In genomic region chr10:40889146-40889545, GRCm38 (mm10) we compare ENCODE assay signal across 27 mouse cellular contexts. TPM values are rescaled to one million over a fixed set of nuclear protein-coding genes. Genes with fewer than 3 reads are reported as not detected.
"Had no signal": no experiment of that assay in that cellular context is flagged by ENCODE, and none has a peak within 500 bp of the region (broad histone marks: within the 10 kb centered on the region; RNA-seq: fewer than 3 reads in every experiment).

No protein-coding gene starts in this region.

- H3K9ac ChIP-seq: heart, embryonic 13.5 days; heart, embryonic 15.5 days; hindbrain, embryonic 13.5 days; hindbrain, embryonic 15.5 days; kidney, embryonic 15.5 days; limb, embryonic 12.5 days; liver, embryonic 13.5 days had no signal

- H3K4me3 ChIP-seq: heart, adult 2 months; heart, embryonic 13.5 days; heart, embryonic 15.5 days; hindbrain, embryonic 13.5 days; hindbrain, embryonic 15.5 days; kidney, embryonic 15.5 days; limb, embryonic 10.5 days; limb, embryonic 12.5 days; liver, embryonic 13.5 days had no signal

- H3K4me1 ChIP-seq: heart, embryonic 15.5 days; kidney, embryonic 15.5 days had no signal

- H3K36me3 ChIP-seq: heart, embryonic 13.5 days; heart, embryonic 15.5 days; hindbrain, embryonic 13.5 days; hindbrain, embryonic 15.5 days; kidney, embryonic 15.5 days; limb, embryonic 10.5 days; limb, embryonic 12.5 days; liver, embryonic 13.5 days had no signal

- H3K27me3 ChIP-seq: heart, embryonic 13.5 days; heart, embryonic 15.5 days; hindbrain, embryonic 13.5 days; hindbrain, embryonic 15.5 days; kidney, embryonic 15.5 days; limb, embryonic 12.5 days had no signal

- DNase-seq: gastrocnemius, postnatal 14 days; gastrocnemius, postnatal 36 days; heart, adult 11 months; heart, adult 2 months; heart, postnatal 14 days; heart, postnatal 36 days; kidney, adult 11 months; kidney, adult 2 months; kidney, adult 9 months; kidney, postnatal 10 days; kidney, postnatal 25 days; kidney, postnatal 4 days; layer of hippocampus, adult 9-11 months; liver; liver, embryonic 13.5 days had no signal

- ATAC-seq: hindbrain, postnatal 0 days; intestine, embryonic 16.5 days had no signal

- H3K27ac ChIP-seq: heart, adult 2 months; heart, embryonic 13.5 days; heart, embryonic 15.5 days; hindbrain, embryonic 13.5 days; hindbrain, embryonic 15.5 days; hindbrain, postnatal 0 days; kidney, embryonic 15.5 days; limb, embryonic 10.5 days; limb, embryonic 12.5 days; liver, embryonic 13.5 days had no signal

- H3K4me2 ChIP-seq: heart, embryonic 11.5 days; heart, embryonic 13.5 days; heart, embryonic 15.5 days; hindbrain, embryonic 13.5 days; hindbrain, embryonic 15.5 days; kidney, embryonic 15.5 days; limb, embryonic 12.5 days; liver, embryonic 11.5 days; liver, embryonic 13.5 days had no signal

- H3K9me3 ChIP-seq: heart, embryonic 13.5 days; heart, embryonic 15.5 days; hindbrain, embryonic 13.5 days; hindbrain, embryonic 15.5 days; kidney, embryonic 15.5 days; limb, embryonic 10.5 days; limb, embryonic 12.5 days; liver, embryonic 13.5 days had no signal

RNA-seq across cellular contexts. Expression of gene Wasf1, which starts 5.9 kb away (rescaled TPM):
- total RNA-seq: hematopoietic stem cell, adult 5-6 weeks had no signal
